In genomic region chr4:46389612-46390341, GRCm38 (mm10) we compare ENCODE assay signal across 8 mouse cellular contexts. TPM values are rescaled to one million over a fixed set of nuclear protein-coding genes. Genes with fewer than 3 reads are reported as not detected.
DNase-seq lines count a peak whose midpoint lies in the region; ATAC-seq lines count a peak whose summit lies in the region.

No protein-coding gene starts in this region.

- H3K9ac ChIP-seq in forebrain, embryonic 11.5 days (ENCODE audit: low read length), result peak overlapping the region; percentile 90
- peak overlapping the region; percentile 96 for H3K9ac ChIP-seq in kidney, embryonic 16.5 days (replicated peaks; ENCODE audit: low read length)
- H3K9ac ChIP-seq in stomach, embryonic 15.5 days, result peak overlapping the region; percentile 91

- no peaks in the 10 kb centered on the region; the same call in 1 of the 2 replicates for H3K36me3 ChIP-seq in forebrain, embryonic 11.5 days (ENCODE audit: control insufficient read depth, insufficient read depth, low read length)
- H3K36me3 ChIP-seq in kidney, embryonic 16.5 days (ENCODE audit: insufficient read depth, low read length), result 0 out of 2 replicates have a peak, but pooled peaks cover 6% of the 10 kb centered on the region
- no peaks in the 10 kb centered on the region; the same call in 1 of the 2 replicates for H3K36me3 ChIP-seq in stomach, embryonic 15.5 days

- no peak for ATAC-seq in forebrain, embryonic 11.5 days (replicated peaks; ENCODE audit: low FRiP score)
- no peak for ATAC-seq in kidney, embryonic 16.5 days (ENCODE audit: low FRiP score, low TSS enrichment)
- no peak for ATAC-seq in stomach, embryonic 15.5 days (ENCODE audit: insufficient read depth, low FRiP score, low read depth)

- H3K4me3 ChIP-seq in forebrain, embryonic 11.5 days (ENCODE audit: low read depth, low read length), result peak overlapping the region; percentile 64
- H3K4me3 ChIP-seq in kidney, embryonic 16.5 days (ENCODE audit: low read length), result peak overlapping the region; percentile 77
- H3K4me3 ChIP-seq in stomach, embryonic 15.5 days (replicated peaks), result peak overlapping the region; percentile 69

- H3K4me1 ChIP-seq in forebrain, embryonic 11.5 days (replicated peaks; ENCODE audit: control insufficient read depth, insufficient read depth, low read length), result no peaks in the 10 kb centered on the region; the same call in 1 of the 2 replicates
- H3K4me1 ChIP-seq in kidney, embryonic 16.5 days (ENCODE audit: insufficient read depth, low read length), result 0 out of 2 replicates have a peak, but pooled peaks cover 3% of the 10 kb centered on the region
- no peaks in the 10 kb centered on the region for H3K4me1 ChIP-seq in stomach, embryonic 15.5 days

- intact Hi-C loops in left cerebral cortex, postnatal 4 days (cut with DNase I), result loop anchor here (2.0 kb wide), 1 partner anchor 61 kb away; the partner anchor contains the start of gene Anp32b
- intact Hi-C loops in left cerebral cortex, postnatal 25 days (cut with DNase I), result loop anchor here (1.0 kb wide), 1 partner anchor 63 kb away; no protein-coding TSS in a partner anchor

- DNase-seq in left cerebral cortex, postnatal 4 days, result peak; percentile 23
- DNase-seq in left cerebral cortex, postnatal 25 days (ENCODE audit: low spot score in 2 of 2), result no peak
- DNase-seq in T-cell, adult 2 months (ENCODE audit: low spot score), result peak; percentile 40
- peak; percentile 63 for DNase-seq in forebrain, embryonic 11.5 days (ENCODE audit: low spot score)
- DNase-seq in lung, postnatal 36 days, result peak; percentile 49
- DNase-seq in frontal cortex, postnatal 14 days (ENCODE audit: low spot score in 2 of 2), result no peak

- no peaks in the 10 kb centered on the region for H3K27me3 ChIP-seq in forebrain, embryonic 11.5 days (ENCODE audit: control insufficient read depth, insufficient read depth, low read length)
- H3K27me3 ChIP-seq in kidney, embryonic 16.5 days (ENCODE audit: insufficient read depth, low read length), result no peaks in the 10 kb centered on the region
- H3K27me3 ChIP-seq in stomach, embryonic 15.5 days (replicated peaks), result no peaks in the 10 kb centered on the region

- WGBS in forebrain, embryonic 11.5 days, result 2% methylated on average over 24 of the region's 24 CpGs
- 2% methylated on average over 24 of the region's 24 CpGs for WGBS in kidney, embryonic 16.5 days
- WGBS in stomach, embryonic 15.5 days, result 1% methylated on average over 24 of the region's 24 CpGs

- H3K9me3 ChIP-seq in forebrain, embryonic 11.5 days (ENCODE audit: control insufficient read depth, low read length), result no peaks in the 10 kb centered on the region
- H3K9me3 ChIP-seq in kidney, embryonic 16.5 days (ENCODE audit: low read length), result no peaks in the 10 kb centered on the region
- no peaks in the 10 kb centered on the region for H3K9me3 ChIP-seq in stomach, embryonic 15.5 days

- peak overlapping the region; percentile 71 for H3K4me2 ChIP-seq in forebrain, embryonic 11.5 days (ENCODE audit: low read depth, low read length, severe bottlenecking)
- H3K4me2 ChIP-seq in kidney, embryonic 16.5 days (replicated peaks; ENCODE audit: low read depth, low read length), result peak overlapping the region; percentile 58
- H3K4me2 ChIP-seq in stomach, embryonic 15.5 days, result peak overlapping the region; percentile 71

- peak overlapping the region; percentile 89 for H3K27ac ChIP-seq in forebrain, embryonic 11.5 days (ENCODE audit: low read depth, low read length)
- H3K27ac ChIP-seq in kidney, embryonic 16.5 days (ENCODE audit: low read length), result peak overlapping the region; percentile 95
- H3K27ac ChIP-seq in stomach, embryonic 15.5 days, result peak overlapping the region; percentile 97

RNA-seq across cellular contexts. Expression of gene Trmo, which starts 0.5 kb away (rescaled TPM):
- 1 to 10 TPM; 3.4 to 6.3 TPM for total RNA-seq in left cerebral cortex, postnatal 4 days (2021)
- 1 to 10 TPM; 4.2 to 4.7 TPM for total RNA-seq in left cerebral cortex, postnatal 25 days (2021)
- polyA plus RNA-seq in forebrain, embryonic 11.5 days (2014; fragmentation: Nextera tagmentation; extraction: Ambion mirVana), result 10.9 and 11.6 TPM in 2 replicates
- polyA plus RNA-seq in kidney, embryonic 16.5 days (2015; fragmentation: Nextera tagmentation; extraction: Ambion mirVana), result 11.8 and 12.3 TPM in 2 replicates
- polyA plus RNA-seq in stomach, embryonic 15.5 days (2015; fragmentation: Nextera tagmentation; extraction: Ambion mirVana), result 10.0 and 10.3 TPM in 2 replicates

RNA-seq across cellular contexts. Expression of gene Hemgn, which starts 23.5 kb away (rescaled TPM):
- not detected for total RNA-seq in left cerebral cortex, postnatal 4 days (2021)
- not detected for total RNA-seq in left cerebral cortex, postnatal 25 days (2021)
- polyA plus RNA-seq in forebrain, embryonic 11.5 days (2014; fragmentation: Nextera tagmentation; extraction: Ambion mirVana), result 19.7 and 21.0 TPM in 2 replicates
- 1.4 and 1.5 TPM in 2 replicates for polyA plus RNA-seq in kidney, embryonic 16.5 days (2015; fragmentation: Nextera tagmentation; extraction: Ambion mirVana)
- polyA plus RNA-seq in stomach, embryonic 15.5 days (2015; fragmentation: Nextera tagmentation; extraction: Ambion mirVana), result 13.2 and 31.5 TPM in 2 replicates

RNA-seq across cellular contexts. Expression of gene Foxe1, which starts 46.4 kb away (rescaled TPM):
- not detected for total RNA-seq in left cerebral cortex, postnatal 4 days (2021)
- total RNA-seq in left cerebral cortex, postnatal 25 days (2021), result not detected
- 0.08 TPM in 1 of 2 replicates, not detected in the other for polyA plus RNA-seq in forebrain, embryonic 11.5 days (2014; fragmentation: Nextera tagmentation; extraction: Ambion mirVana)
- not detected in 2 replicates for polyA plus RNA-seq in kidney, embryonic 16.5 days (2015; fragmentation: Nextera tagmentation; extraction: Ambion mirVana)
- polyA plus RNA-seq in stomach, embryonic 15.5 days (2015; fragmentation: Nextera tagmentation; extraction: Ambion mirVana), result 0.54 and 0.71 TPM in 2 replicates

Comparison
In these comparisons a context has a peak if more than half of its experiments do, and no peak if none do; other contexts are left out.
1. DNase-seq: peak in left cerebral cortex, postnatal 4 days (single experiment), T-cell, adult 2 months (single experiment), forebrain, embryonic 11.5 days (single experiment) and lung, postnatal 36 days (single experiment); none in left cerebral cortex, postnatal 25 days (0 of 2) and frontal cortex, postnatal 14 days (0 of 2).
2. Peak in every context shown above with its lines, with median percentiles within 50 percentile points of each other: H3K27ac ChIP-seq, H3K4me2 ChIP-seq, H3K4me3 ChIP-seq and H3K9ac ChIP-seq.